Mouse (Mus musculus): ENCODE data around the gene Agfg1. TPM values are rescaled to one million over a fixed set of nuclear protein-coding genes. Genes with fewer than 3 reads are reported as not detected.

Agfg1 gene
- polyA plus RNA-seq (2012) = 7.2 and 7.8 TPM in 2 replicates

DNA sequence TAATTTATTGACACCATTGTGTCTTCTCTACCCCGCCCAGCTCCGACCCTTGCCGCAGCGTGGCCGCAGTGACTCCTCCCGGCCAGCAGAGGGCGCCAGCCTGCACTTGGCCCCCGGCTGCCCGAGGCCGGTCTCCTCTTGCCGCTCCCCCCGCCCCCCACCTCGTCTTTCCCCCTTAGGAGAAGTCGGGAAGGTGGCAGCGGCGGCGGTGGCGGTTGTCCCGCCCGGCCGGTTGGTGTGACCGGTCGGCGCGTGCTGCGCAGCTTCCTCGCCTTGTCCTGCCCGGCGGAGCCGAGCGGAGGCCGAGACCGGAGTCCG lies at the start of gene Agfg1:
Agfg1 (plus strand) TSS at position 188 of the 318 bp plus-strand sequence.

DNA sequence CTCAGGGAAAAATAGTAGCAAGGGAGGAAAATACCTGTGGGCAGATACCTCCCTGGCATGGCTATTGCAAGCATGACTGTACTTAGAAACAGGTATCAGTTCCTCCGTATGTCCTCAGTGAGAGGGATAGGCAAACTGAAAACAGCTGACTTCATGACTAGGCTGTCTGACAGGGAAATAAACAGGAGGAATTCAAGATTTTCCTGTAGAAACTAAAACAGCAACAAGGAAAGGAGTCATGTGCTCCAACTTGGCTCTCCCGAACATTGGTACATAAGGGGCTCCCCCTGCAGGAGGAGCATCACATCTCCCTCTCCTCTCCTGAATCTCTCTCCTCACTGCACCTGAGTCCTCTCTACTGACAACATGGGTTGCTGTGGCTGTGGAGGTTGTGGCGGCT lies 73.7 kb downstream of the Agfg1 start, which contains the start of gene A030005L19Rik:
A030005L19Rik (plus strand) TSS at position 301 of the 400 bp plus-strand sequence.

DNA sequence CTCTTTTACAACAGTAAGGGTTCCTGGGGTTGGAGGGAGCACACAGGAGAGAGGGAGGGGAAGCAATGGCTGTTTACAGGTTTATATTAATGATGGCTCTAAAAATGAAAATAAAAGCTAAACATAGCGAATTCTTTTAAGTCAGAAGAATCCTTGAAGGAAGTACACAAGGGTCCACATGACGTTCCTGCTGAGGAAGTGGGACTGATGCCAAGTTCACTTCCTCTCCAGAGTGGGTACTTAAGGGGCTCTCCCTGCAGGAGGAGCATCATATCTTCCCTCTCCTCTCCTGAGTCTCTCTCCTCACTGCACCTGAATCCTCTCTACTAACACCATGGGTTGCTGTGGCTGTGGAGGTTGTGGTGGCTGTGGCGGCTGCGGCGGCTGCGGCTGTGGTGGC lies 85.4 kb downstream of the Agfg1 start, which contains the start of gene A030014E15Rik:
A030014E15Rik (plus strand) TSS at position 268 of the 400 bp plus-strand sequence.

DNA sequence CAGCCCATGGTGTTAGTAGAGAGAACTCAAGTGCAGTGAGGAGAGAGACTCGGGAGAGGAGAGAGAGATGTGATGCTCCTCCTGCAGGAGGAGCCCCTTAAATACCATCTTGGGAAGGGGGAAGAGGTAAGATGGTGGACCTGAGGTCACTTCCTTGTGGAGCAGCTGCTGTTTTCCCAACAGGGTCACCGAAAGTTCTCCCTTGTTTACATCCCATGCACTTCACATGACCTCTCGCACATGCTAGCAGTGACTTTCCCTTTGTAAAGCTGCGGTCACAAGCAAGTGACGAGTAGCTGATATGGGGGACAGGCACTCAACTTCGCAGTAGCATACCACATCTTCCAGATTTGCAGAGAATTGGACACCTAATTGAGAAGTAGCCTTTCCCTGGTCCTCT lies 92.0 kb downstream of the Agfg1 start, which contains the start of gene Gm6217:
Gm6217 (minus strand) TSS at position 74 of the 400 bp plus-strand sequence.

DNA sequence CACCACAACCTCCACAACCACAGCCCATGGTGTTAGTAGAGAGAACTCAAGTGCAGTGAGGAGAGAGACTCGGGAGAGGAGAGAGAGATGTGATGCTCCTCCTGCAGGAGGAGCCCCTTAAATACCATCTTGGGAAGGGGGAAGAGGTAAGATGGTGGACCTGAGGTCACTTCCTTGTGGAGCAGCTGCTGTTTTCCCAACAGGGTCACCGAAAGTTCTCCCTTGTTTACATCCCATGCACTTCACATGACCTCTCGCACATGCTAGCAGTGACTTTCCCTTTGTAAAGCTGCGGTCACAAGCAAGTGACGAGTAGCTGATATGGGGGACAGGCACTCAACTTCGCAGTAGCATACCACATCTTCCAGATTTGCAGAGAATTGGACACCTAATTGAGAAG lies 104.0 kb downstream of the Agfg1 start, which contains the start of gene A030003K21Rik:
A030003K21Rik (minus strand) TSS at position 94 of the 400 bp plus-strand sequence.

Other genes starting within 250 kb of the Agfg1 start
- gene Mff, start 114.6 kb upstream of the Agfg1 start, polyA plus RNA-seq (2012) = 91.1 and 118 TPM in 2 replicates
- not detected in 2 replicates for gene Tm4sf20, start 71.0 kb upstream of the Agfg1 start, polyA plus RNA-seq (2012)
- gene Gm47791, start 68.2 kb upstream of the Agfg1 start, polyA plus RNA-seq (2012) = not detected in 2 replicates
- 0.11 TPM in 1 of 2 replicates, not detected in the other for gene A030005L19Rik, start 73.8 kb downstream of the Agfg1 start, polyA plus RNA-seq (2012)
- not detected in 2 replicates for gene A030014E15Rik, start 85.4 kb downstream of the Agfg1 start, polyA plus RNA-seq (2012)
- gene Gm6217, start 91.9 kb downstream of the Agfg1 start, polyA plus RNA-seq (2012) = not detected in 2 replicates
- gene A030003K21Rik, start 103.9 kb downstream of the Agfg1 start, polyA plus RNA-seq (2012) = not detected in 2 replicates
- not detected in 2 replicates for gene Gm7544, start 116.5 kb downstream of the Agfg1 start, polyA plus RNA-seq (2012)
- not detected in 2 replicates for gene Gm47955, start 120.8 kb downstream of the Agfg1 start, polyA plus RNA-seq (2012)
- not detected in 2 replicates for gene Gm47959, start 161.1 kb downstream of the Agfg1 start, polyA plus RNA-seq (2012)
- gene Slc19a3, start 199.0 kb downstream of the Agfg1 start, polyA plus RNA-seq (2012) = not detected in 2 replicates
- gene Krtap28-10, start 203.0 kb downstream of the Agfg1 start, polyA plus RNA-seq (2012) = not detected in 2 replicates
- not detected in 2 replicates for gene Gm47969, start 205.4 kb downstream of the Agfg1 start, polyA plus RNA-seq (2012)
- gene A030005K14Rik, start 219.9 kb downstream of the Agfg1 start, polyA plus RNA-seq (2012) = not detected in 2 replicates
- gene Krtap28-13, start 221.4 kb downstream of the Agfg1 start, polyA plus RNA-seq (2012) = not detected in 2 replicates

All from megakaryocyte-erythroid progenitor cell, adult 5 weeks (primary cell).